In the genomic region with DNA sequence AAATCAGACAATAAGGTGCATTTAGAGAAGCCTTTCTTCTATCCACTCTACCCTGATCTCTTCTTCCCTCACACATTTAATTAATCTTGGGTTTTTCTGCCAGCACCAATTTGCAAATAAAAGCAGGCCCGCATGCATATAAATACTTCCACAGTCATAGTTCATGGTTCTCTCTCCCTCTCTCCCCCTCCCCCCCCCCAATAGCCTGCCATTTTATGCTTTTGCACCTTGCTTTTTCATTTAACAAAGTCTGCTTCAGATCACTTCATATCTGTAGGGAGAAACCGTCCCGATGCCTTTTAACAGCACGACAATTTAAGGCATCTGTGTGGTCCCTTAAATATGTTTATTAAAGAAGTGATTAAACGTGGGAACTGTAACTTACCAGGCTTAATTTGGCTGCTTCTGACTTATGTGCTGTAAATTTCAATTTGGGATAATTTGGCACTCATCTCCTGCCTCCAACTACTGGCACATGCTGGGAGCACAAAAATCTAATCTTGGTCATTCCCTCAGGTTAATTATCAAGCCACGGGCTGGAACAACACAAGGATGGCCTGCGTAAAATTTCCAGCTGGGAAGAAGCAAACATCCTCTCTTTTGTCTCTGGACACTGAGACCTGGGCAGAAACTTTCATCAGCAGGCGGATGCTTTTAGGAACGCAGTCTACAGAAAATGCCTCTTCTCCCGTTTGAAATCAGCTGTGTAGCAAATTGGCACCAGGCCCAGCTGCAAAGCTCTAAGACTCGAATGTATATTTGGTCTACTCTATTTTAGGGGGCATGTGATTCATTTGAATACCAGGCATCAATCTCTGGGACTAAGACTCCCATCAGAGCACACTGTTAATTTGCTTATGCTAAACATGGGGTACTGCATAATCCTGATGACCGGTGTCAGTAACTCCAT, we compare ENCODE assay signal across 12 mouse cellular contexts. TPM values are rescaled to one million over a fixed set of nuclear protein-coding genes. Genes with fewer than 3 reads are reported as not detected.
A peak's percentile ranks its signal among the peaks of the same experiment; 100 is the strongest.
DNase-seq lines count a peak whose midpoint lies in the region; ATAC-seq and TF ChIP-seq lines count a peak whose summit lies in the region.
"Had no signal": no experiment of that assay in that cellular context is flagged by ENCODE, and none has a peak within 500 bp of the region (broad histone marks: within the 10 kb centered on the region; RNA-seq: fewer than 3 reads in every experiment).

No protein-coding gene starts in this region.

- no peaks in the 10 kb centered on the region for H3K27me3 ChIP-seq in intestine, embryonic 14.5 days (replicated peaks; ENCODE audit: control insufficient read depth, insufficient read depth, low read length)
- no peaks in the 10 kb centered on the region for H3K27me3 ChIP-seq in intestine, postnatal 0 days (replicated peaks; ENCODE audit: control insufficient read depth, insufficient read depth, low read length)
- H3K27me3 ChIP-seq in midbrain, embryonic 16.5 days (ENCODE audit: control insufficient read depth, insufficient read depth, low read depth, low read length): peaks cover 2% of the 10 kb centered on the region; the same call in 1 of the 2 replicates
- H3K27me3 ChIP-seq: liver, embryonic 15.5 days had no signal

- no peak overlapping the region for H3K4me2 ChIP-seq in intestine, embryonic 14.5 days (ENCODE audit: low read length)
- no peak overlapping the region for H3K4me2 ChIP-seq in intestine, postnatal 0 days (replicated peaks; ENCODE audit: low read depth)
- no peak overlapping the region for H3K4me2 ChIP-seq in midbrain, embryonic 16.5 days (ENCODE audit: low read length)
- H3K4me2 ChIP-seq: liver, embryonic 15.5 days had no signal

- ATAC-seq in intestine, embryonic 14.5 days (replicated peaks; ENCODE audit: low FRiP score, low TSS enrichment, low read depth): no peak
- ATAC-seq in intestine, postnatal 0 days: no peak
- ATAC-seq in frontal cortex, adult (ENCODE audit: low TSS enrichment): peak; percentile 38
- ATAC-seq in midbrain, embryonic 16.5 days: no peak
- ATAC-seq in erythroid progenitor cell, adult 5-6 weeks (replicated peaks; ENCODE audit: low FRiP score, poor library complexity, severe bottlenecking): no peak
- ATAC-seq: activated CD4-positive, CD25-positive, alpha-beta regulatory T cell, adult 4 months had no signal

- H3K9me3 ChIP-seq in intestine, embryonic 14.5 days (ENCODE audit: control insufficient read depth, low read length): no peaks in the 10 kb centered on the region
- H3K9me3 ChIP-seq in intestine, postnatal 0 days (ENCODE audit: control insufficient read depth): no peaks in the 10 kb centered on the region
- H3K9me3 ChIP-seq in midbrain, embryonic 16.5 days (replicated peaks; ENCODE audit: control insufficient read depth, low read length, poor library complexity, severe bottlenecking): no peaks in the 10 kb centered on the region
- H3K9me3 ChIP-seq: liver, embryonic 15.5 days had no signal

- no peak overlapping the region for H3K27ac ChIP-seq in intestine, embryonic 14.5 days (ENCODE audit: low read depth)
- no peak overlapping the region for H3K27ac ChIP-seq in intestine, postnatal 0 days (ENCODE audit: low read depth, low read length)
- peak overlapping the region; percentile 14; the same call in 1 of the 2 replicates for H3K27ac ChIP-seq in midbrain, embryonic 16.5 days (ENCODE audit: low read length)
- H3K27ac ChIP-seq: gastrocnemius, adult 2 months; liver, embryonic 15.5 days had no signal

- TF ChIP-seq CTCF in intestine, postnatal 0 days (IDR thresholded peaks at IDR 0.05; ENCODE audit: low read depth): no peak

- H3K9ac ChIP-seq in intestine, embryonic 14.5 days (ENCODE audit: low read length): no peak overlapping the region
- no peak overlapping the region for H3K9ac ChIP-seq in intestine, postnatal 0 days (ENCODE audit: low read depth, low read length)
- no peak overlapping the region for H3K9ac ChIP-seq in midbrain, embryonic 16.5 days (ENCODE audit: low read depth, low read length)
- H3K9ac ChIP-seq: liver, embryonic 15.5 days had no signal

- H3K4me1 ChIP-seq in intestine, embryonic 14.5 days (replicated peaks; ENCODE audit: control insufficient read depth, insufficient read depth, low read length): no peaks in the 10 kb centered on the region; the same call in 1 of the 2 replicates
- no peaks in the 10 kb centered on the region for H3K4me1 ChIP-seq in intestine, postnatal 0 days (replicated peaks; ENCODE audit: control insufficient read depth, insufficient read depth, low read length)
- H3K4me1 ChIP-seq in midbrain, embryonic 16.5 days (ENCODE audit: control insufficient read depth, insufficient read depth, low read length): peaks cover 10% of the 10 kb centered on the region

- DNase-seq in intestine, embryonic 14.5 days (ENCODE audit: low spot score): peak; percentile 60
- DNase-seq in brain, adult 2 months (ENCODE audit: low read depth, low spot score): peak; percentile 83
- no peak for DNase-seq in testis, postnatal 10 days (ENCODE audit: low spot score)
- no peak for DNase-seq in kidney, adult 11 months
- DNase-seq: gastrocnemius, adult 2 months; heart, postnatal 10 days had no signal

- H3K36me3 ChIP-seq in intestine, embryonic 14.5 days (ENCODE audit: control insufficient read depth, insufficient read depth, low read length): no peaks in the 10 kb centered on the region
- H3K36me3 ChIP-seq in intestine, postnatal 0 days (ENCODE audit: control insufficient read depth, insufficient read depth): no peaks in the 10 kb centered on the region
- no peaks in the 10 kb centered on the region for H3K36me3 ChIP-seq in midbrain, embryonic 16.5 days (ENCODE audit: control insufficient read depth, insufficient read depth, low read length)
- H3K36me3 ChIP-seq: liver, embryonic 15.5 days had no signal

- WGBS in intestine, embryonic 14.5 days: 41% methylated on average over 12 of the region's 12 CpGs
- WGBS in intestine, postnatal 0 days: 48% methylated on average over 12 of the region's 12 CpGs
- WGBS in midbrain, embryonic 16.5 days: 29% methylated on average over 12 of the region's 12 CpGs

- no peak overlapping the region for H3K4me3 ChIP-seq in intestine, embryonic 14.5 days (ENCODE audit: low read depth, low read length)
- H3K4me3 ChIP-seq in intestine, postnatal 0 days (ENCODE audit: low read depth, low read length): no peak overlapping the region
- H3K4me3 ChIP-seq in midbrain, embryonic 16.5 days (ENCODE audit: low read depth, low read length): no peak overlapping the region
- H3K4me3 ChIP-seq: gastrocnemius, adult 2 months; liver, embryonic 15.5 days had no signal

RNA-seq across cellular contexts. Expression of a gene that starts 4.9 kb away (rescaled TPM):
- polyA plus RNA-seq in intestine, embryonic 14.5 days (2014; fragmentation: Nextera tagmentation; extraction: Ambion mirVana): 13.8 and 16.5 TPM in 2 replicates
- polyA plus RNA-seq in intestine, postnatal 0 days (2015; fragmentation: Nextera tagmentation; extraction: Ambion mirVana): 20.9 and 24.0 TPM in 2 replicates
- 15.0 and 15.7 TPM in 2 replicates for polyA plus RNA-seq in midbrain, embryonic 16.5 days (2015; fragmentation: Nextera tagmentation; extraction: Ambion mirVana)
- total RNA-seq in erythroid progenitor cell, adult 5-6 weeks (2015; ENCODE audit: low replicate concordance): 137 and 158 TPM in 2 replicates
- total RNA-seq in erythroid progenitor cell, adult 5-6 weeks (2017; ENCODE audit: low replicate concordance): 64.9 and 79.8 TPM in 2 replicates

Comparison
In these comparisons a context has a peak if more than half of its experiments do, and no peak if none do; other contexts are left out.
1. DNase-seq: peak in intestine, embryonic 14.5 days (single experiment) and brain, adult 2 months (single experiment); none in testis, postnatal 10 days (single experiment) and kidney, adult 11 months (single experiment).